Mouse (Mus musculus): Measurements from ENCODE around the gene Zfp534. TPM values are rescaled to one million over a fixed set of nuclear protein-coding genes. Genes with fewer than 3 reads are reported as not detected.
"Not testable (repeated sequence)": the region's sequence is repeated elsewhere in the genome, so short reads cannot be mapped to it uniquely, and the experiment has no call there.

Zfp534 gene
- under 1 TPM in 1 of 2 experiments, not detected in 1; 0.12 TPM for total RNA-seq (2021)
- long read RNA-seq, experiment 1: 0 reads
- long read RNA-seq, experiment 2: 0 reads

DNA sequence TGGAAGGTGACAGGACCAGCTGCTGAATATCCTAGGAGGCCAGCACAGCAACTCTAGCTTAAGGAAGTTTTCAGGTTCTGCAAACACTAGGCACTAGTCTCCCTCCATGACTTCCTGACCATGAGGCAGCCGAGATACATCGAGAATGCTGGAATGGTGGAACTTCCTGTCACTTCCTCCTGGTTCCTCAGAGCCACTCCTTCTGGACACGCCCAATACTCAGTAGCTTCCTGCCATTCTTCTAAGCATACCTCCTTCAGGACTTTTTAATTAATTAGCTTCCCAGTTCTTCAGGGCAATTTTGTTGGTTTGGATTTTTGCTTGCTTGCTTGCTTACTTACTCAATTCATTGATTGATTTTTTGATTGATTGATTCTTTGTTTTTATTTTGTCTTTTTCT lies at the start of gene Zfp534:
Gene Zfp534, minus strand, starts transcription at position 101 of the 400 bp plus-strand sequence.
- intact Hi-C loops (cut with DNase I); DNase-seq: not testable (repeated sequence)

DNA sequence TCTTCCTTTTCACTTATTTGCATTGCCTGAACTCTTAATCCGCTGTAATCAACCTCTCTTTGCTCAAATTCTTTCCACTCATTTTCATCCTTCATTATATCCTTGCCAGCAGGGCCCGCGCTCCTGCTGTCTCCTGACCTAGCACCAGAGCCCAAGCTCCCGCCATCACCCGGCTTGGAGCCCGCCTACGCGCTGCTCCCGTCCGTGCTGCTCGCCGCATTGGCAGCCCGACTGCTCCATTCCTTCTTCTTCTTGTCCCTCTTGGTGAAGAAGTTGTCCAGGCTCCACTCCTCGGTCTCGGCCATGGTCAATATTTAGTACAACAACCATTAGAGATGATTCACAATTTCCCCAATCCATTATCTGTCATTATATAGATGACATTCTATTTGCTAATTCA lies 43.9 kb upstream of the Zfp534 start:
- intact Hi-C loops (cut with DNase I); DNase-seq: not testable (repeated sequence)

DNA sequence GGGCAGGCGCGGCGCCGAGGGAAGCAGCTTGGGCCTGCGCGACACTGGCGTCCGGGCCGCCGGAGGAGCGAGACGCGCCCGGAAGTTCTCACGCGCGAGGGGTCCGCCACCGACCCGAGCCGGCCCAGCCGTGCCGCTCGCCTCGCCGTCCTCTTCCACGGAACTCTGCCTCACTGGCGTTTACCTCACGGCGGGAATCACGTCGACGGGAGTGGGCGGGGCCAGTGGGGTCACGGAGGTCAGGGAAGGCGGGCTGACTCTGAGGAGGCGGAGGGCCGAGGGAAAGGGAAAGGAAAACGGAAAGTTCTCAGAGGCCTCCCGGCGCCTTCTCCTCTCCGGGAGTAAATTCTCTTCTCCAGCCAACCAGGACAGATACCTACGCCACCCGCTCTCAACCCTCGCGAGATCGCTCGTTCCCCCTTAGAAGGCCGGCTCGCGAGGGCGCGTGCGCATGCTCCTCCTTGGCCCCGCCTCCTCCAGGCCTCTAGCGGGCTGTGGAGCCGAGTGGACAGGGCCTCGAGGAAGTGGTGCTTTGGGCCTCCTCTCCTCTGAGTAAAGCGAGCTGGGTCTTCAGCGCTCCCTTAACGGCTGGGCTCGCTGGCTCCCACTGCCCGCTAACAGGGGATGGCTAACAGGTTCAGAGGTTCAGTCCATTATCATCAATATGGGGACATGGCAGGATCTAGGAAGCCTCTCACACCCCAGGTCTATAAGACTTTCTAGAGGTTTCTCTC lies 36.5 kb upstream of the Zfp534 start:
- intact Hi-C loops (cut with DNase I): not testable (repeated sequence)
- DNase-seq: peak; percentile 6 to 8

DNA sequence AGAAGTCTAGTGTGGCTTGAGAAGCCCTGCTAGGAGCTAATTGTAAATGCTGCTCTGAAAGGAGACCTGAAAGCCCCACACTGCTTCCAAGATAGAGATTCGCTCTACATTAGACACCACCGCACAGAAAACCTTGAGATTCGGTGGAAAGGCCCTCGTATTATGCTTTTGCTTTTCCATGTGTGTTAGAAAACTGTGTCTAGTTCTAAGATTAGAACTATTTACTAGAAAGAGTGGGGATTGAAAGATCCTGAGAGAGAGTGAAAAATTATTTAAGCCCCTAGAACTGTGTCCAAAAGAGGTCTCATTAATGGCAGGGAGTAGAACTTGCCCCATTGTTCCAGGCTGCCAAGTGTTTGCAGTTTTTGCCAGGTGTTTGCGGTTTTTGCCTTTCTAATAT lies 47.1 kb downstream of the Zfp534 start:
- DNase-seq; intact Hi-C loops (cut with DNase I): not testable (repeated sequence)

DNA sequence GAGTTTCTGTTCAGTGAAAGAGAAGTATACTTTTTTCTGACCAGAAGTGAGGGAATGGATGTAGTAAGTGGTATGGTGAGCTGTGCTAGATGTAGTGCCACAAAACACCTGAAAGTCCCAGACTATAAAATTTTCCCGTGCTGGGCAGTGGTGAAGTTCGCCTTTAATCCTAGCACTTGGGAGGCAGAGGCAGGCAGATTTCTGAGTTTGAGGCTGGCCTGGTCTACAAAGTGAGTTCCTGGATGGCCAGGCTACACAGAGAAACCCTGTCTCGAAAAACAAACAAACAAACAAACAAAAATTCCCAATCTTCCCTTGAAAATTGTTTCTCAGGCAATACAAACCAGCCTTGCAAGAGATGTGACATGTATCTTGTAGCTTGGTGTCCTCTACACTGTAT lies 54.9 kb downstream of the Zfp534 start:
- DNase-seq; intact Hi-C loops (cut with DNase I): not testable (repeated sequence)

DNA sequence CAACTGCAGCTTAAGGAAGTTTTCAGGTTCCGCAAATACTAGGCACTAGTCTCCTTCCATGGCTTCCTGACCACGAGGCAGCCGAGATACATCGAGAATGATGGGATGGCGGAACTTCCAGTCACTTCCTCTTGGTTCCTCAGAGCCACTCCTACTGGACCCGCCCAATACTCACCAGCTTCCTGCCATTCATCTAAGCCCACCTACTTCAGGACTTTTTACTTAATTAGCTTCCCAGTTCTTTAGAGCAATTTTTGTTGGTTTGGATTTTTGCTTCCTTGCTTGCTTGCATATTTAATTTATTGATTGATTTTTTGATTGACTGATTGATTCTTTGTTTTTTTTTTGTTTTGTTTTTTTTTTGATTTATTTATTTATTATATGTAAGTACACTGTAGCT lies 59.9 kb downstream of the Zfp534 start, which contains the start of gene Zfp979:
Gene Zfp979, minus strand, starts transcription at position 101 of the 400 bp plus-strand sequence.
- intact Hi-C loops (cut with DNase I); DNase-seq: not testable (repeated sequence)

DNA sequence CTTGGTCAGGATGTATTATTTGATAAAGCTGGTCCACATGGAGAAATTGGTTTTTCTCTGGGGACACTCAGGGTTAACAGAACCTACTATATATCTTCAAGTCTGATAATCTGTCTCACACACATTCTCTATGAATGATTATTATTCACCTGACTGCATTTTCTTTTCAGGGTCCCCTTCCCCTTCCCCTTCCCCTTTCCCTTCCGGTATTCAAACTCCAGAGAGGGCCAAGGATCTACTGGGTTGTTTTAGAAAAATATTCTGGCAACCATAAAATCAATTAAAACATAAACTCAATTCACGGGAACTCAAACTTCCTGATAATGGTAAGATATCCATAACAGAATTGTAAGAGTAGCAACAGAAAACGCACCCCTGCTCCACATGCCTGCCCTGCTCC lies 60.4 kb downstream of the Zfp534 start:
- intact Hi-C loops (cut with DNase I); DNase-seq: not testable (repeated sequence)

DNA sequence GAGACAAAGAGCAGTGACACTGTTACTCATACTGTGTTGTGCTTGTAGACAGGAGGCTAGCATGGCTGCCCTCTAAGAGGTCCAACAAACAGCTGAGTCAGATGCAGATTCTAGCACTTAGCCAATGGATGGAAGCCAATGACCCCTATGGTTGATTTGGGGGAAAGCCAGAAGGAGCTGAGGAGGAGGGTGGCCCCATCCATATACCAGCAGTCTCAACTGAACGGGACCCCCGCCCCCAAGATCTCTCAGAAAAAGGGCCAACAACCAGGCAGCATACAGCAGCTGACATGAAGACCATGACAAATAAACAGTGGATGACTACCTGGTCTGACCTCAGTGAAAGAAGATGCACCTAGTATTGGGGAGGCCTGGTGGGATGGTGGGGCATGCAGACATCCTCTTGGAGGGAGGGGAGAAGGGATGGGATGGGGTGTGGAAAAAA lies 68.5 kb downstream of the Zfp534 start:
- DNase-seq; intact Hi-C loops (cut with DNase I): not testable (repeated sequence)

Other genes with a start within 250 kb of the Zfp534 start
- gene Zfp982, start 210.1 kb downstream of the Zfp534 start, total RNA-seq (2021): 1 to 10 TPM; 8.2 to 8.4 TPM
- gene Gm16503, start 162.3 kb downstream of the Zfp534 start, total RNA-seq (2021): under 1 TPM; 0.26 to 0.27 TPM
- under 1 TPM; 0.20 to 0.33 TPM for gene Zfp985, start 149.3 kb downstream of the Zfp534 start, total RNA-seq (2021)
- 1 to 10 TPM; 3.2 to 3.3 TPM for gene Zfp979, start 60.0 kb downstream of the Zfp534 start, total RNA-seq (2021)
- gene Zfp984, start 107.2 kb upstream of the Zfp534 start, total RNA-seq (2021): 1 to 10 TPM; 2.8 to 3.1 TPM
- gene Zfp933, start 145.8 kb upstream of the Zfp534 start, total RNA-seq (2021): 10 to 100 TPM; 11.1 to 12.7 TPM
- 1 to 10 TPM; 9.1 TPM for gene Miip, start 166.3 kb upstream of the Zfp534 start, total RNA-seq (2021)
- 10 to 100 TPM; 15.5 to 19.7 TPM for gene Fv1, start 166.4 kb upstream of the Zfp534 start, total RNA-seq (2021)
- 100 to 1,000 TPM; 621 to 624 TPM for gene Mfn2, start 202.2 kb upstream of the Zfp534 start, total RNA-seq (2021)
- 10 to 100 TPM; 90.1 to 95.0 TPM for gene Plod1, start 234.2 kb upstream of the Zfp534 start, total RNA-seq (2021)
- gene 2510039O18Rik, start 238.3 kb upstream of the Zfp534 start, total RNA-seq (2021): 10 to 100 TPM; 39.6 to 43.9 TPM

Data from heart, postnatal 14 days (tissue).